Mouse (Mus musculus) lung, postnatal 0 days (tissue): ENCODE data around the gene Pdlim4.
"Not testable (repeated sequence)": the region's sequence is repeated elsewhere in the genome, so short reads cannot be mapped to it uniquely, and the experiment has no call there.

Experiments used
- CTCF ChIP-seq: IDR thresholded peaks from 2 replicates; pipeline ENCODE4 v1.5.1; 2016; ENCODE audit warnings: antibody characterized with exemption, mild to moderate bottlenecking
- EP300 ChIP-seq: IDR thresholded peaks from 2 replicates; pipeline ENCODE4 v1.6.1; 2016; ENCODE audit warnings: antibody characterized with exemption, mild to moderate bottlenecking, control low read depth

DNA sequence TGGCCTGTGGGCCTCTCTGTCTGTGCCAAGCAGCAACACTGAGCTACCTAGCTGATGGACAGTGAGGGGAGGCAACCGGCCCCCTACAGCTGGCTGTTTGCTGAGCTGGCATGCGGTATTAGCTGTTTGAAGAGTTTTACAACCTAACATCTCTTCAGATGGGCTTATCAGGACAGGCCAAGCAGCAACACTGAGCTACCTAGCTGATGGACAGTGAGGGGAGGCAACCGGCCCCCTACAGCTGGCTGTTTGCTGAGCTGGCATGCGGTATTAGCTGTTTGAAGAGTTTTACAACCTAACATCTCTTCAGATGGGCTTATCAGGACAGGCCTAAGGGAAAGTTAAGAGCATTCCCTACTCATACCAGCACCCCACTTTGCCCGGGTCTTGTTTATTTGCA lies 62.5 kb downstream of the Pdlim4 start:
- not testable (repeated sequence) for TF ChIP-seq EP300, CTCF
